Mouse (Mus musculus) testis, adult 2 months (tissue): ENCODE measurements around the gene Cotl1.

Experiments used
- CTCF ChIP-seq: fragments of 200-500 bp; IDR thresholded peaks from 2 replicates; pipeline ENCODE4 v1.5.1; 2012; ENCODE audit warnings: low read depth, mild to moderate bottlenecking, inconsistent platforms, low read length, moderate library complexity; ENCODE audit not compliant: control insufficient read depth, insufficient read depth, insufficient replicate concordance
- POLR2A ChIP-seq: fragments of 200-500 bp; IDR thresholded peaks from 2 replicates; pipeline ENCODE4 v1.6.1; 2012; ENCODE audit warnings: low read depth, mild to moderate bottlenecking, inconsistent platforms, low read length, moderate library complexity; ENCODE audit not compliant: control insufficient read depth

DNA sequence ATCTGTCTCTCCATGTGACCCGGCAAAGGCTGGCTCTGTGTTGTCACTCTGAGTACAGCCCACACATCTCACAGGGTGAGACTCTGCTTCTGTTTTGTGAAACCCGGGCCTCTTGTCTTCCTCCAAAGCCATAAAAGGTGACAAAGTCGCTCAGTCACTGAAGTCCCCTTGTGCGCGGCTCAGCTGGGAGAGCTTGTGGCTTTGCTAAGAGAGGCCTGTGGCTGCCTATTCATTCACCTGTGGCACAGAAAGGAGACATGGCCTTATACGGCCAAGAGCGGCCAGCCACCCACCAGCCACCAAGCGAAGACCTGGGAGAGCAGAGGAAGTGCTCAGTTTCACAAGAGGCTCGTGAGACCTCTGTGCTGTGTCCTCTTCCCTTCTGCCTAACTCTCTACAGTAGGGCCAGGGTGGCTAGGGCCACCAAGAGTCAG, 56.2 kb downstream of the Cotl1 start:
- no peak for TF ChIP-seq CTCF
- TF ChIP-seq POLR2A: no peak
